Mouse (Mus musculus) liver, embryonic 15.5 days (tissue): ENCODE results near the gene Lrmda. TPM values are rescaled to one million over a fixed set of nuclear protein-coding genes. Genes with fewer than 3 reads are reported as not detected.

Experiments
- ATAC-seq: fragments of 200-750 bp; cut with Nextera tagmentation; 2 replicates; pipeline ENCODE4 v1.8.0; 2017; ENCODE audit warnings: moderate number of reproducible peaks, mild to moderate bottlenecking, moderate library complexity; ENCODE audit not compliant: insufficient read depth
- H3K27ac ChIP-seq: fragments of 300-500 bp; sonication (generic); replicated peaks from 2 replicates; pipeline ENCODE4 v1.5.1; 2015; ENCODE audit warnings: mild to moderate bottlenecking, inconsistent platforms
- H3K27me3 ChIP-seq: fragments of 300-500 bp; sonication (generic); 2 replicates; pipeline ENCODE4 v1.6.1; 2015; ENCODE audit warnings: mild to moderate bottlenecking, inconsistent platforms
- H3K36me3 ChIP-seq: fragments of 300-500 bp; sonication (generic); replicated peaks from 2 replicates; pipeline ENCODE4 v1.6.1; 2015; ENCODE audit warnings: moderate library complexity, mild to moderate bottlenecking, inconsistent platforms
- H3K4me1 ChIP-seq: fragments of 300-500 bp; sonication (generic); replicated peaks from 2 replicates; pipeline ENCODE4 v1.6.1; 2015; ENCODE audit warnings: inconsistent platforms
- H3K4me2 ChIP-seq: fragments of 300-500 bp; sonication (generic); 2 replicates; pipeline ENCODE4 v1.6.1; 2015; ENCODE audit warnings: moderate library complexity, mild to moderate bottlenecking, inconsistent platforms
- H3K4me3 ChIP-seq: fragments of 300-500 bp; sonication (generic); replicated peaks from 2 replicates; pipeline ENCODE4 v1.5.1; 2015; ENCODE audit warnings: mild to moderate bottlenecking, inconsistent platforms
- H3K9ac ChIP-seq: fragments of 300-500 bp; sonication (generic); 2 replicates; pipeline ENCODE4 v1.6.1; 2015; ENCODE audit warnings: moderate library complexity, mild to moderate bottlenecking, inconsistent platforms
- H3K9me3 ChIP-seq: fragments of 300-500 bp; sonication (generic); replicated peaks from 2 replicates; pipeline ENCODE4 v1.6.1; 2016; ENCODE audit warnings: inconsistent platforms
- WGBS: fragments of 180-500 bp; shearing (Covaris S2); methylation state at CpG from one replicate; pipeline ENCODE4 v1.1.7; 2015; ENCODE audit warnings: mixed read lengths; ENCODE audit not compliant: insufficient replicate concordance; 5-methylcytosine and 5-hydroxymethylcytosine counted together
- polyA plus RNA-seq: library from polyadenylated mRNA; unstranded; fragments of >200 nt; fragmentation: Nextera tagmentation; extraction: Ambion mirVana; gene quantifications from 2 replicates; pipeline ENCODE4 v1.2.1, GENCODE M21; 2015

The Lrmda gene
- polyA plus RNA-seq, 1 experiment from 2014 or later = 0.13 TPM

DNA sequence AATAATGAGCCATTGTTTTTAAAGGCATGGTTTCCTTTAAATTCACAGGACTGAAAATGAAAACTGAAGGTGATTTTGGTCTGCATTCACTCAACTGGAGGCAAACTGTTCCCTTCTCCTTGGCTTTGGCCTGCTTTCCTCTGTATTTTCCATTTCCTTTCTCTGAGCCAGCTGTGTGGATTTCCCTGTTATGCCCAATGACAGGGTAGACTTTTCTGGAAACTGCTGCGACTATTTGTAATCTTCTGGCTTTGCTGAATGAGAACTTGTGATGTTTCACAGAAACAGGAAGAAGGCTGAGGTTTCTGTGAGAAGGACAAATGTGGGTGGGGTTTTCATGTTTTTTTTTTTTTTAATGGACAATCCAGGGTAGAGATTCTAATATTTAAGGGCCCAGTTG, 940.7 kb downstream of the Lrmda start:
- Histone ChIP-seq H3K27ac (no peak overlapping the region), H3K4me3 (no peak overlapping the region), H3K4me1 (no peaks in the 10 kb centered on the region), H3K9me3 (no peaks in the 10 kb centered on the region), H3K36me3 (no peaks in the 10 kb centered on the region), H3K4me2 (no peak overlapping the region), H3K9ac (no peak overlapping the region), H3K27me3 (no peaks in the 10 kb centered on the region)
- WGBS = 38% methylated on average over 1 of the region's 1 CpGs
- no peak for ATAC-seq

DNA sequence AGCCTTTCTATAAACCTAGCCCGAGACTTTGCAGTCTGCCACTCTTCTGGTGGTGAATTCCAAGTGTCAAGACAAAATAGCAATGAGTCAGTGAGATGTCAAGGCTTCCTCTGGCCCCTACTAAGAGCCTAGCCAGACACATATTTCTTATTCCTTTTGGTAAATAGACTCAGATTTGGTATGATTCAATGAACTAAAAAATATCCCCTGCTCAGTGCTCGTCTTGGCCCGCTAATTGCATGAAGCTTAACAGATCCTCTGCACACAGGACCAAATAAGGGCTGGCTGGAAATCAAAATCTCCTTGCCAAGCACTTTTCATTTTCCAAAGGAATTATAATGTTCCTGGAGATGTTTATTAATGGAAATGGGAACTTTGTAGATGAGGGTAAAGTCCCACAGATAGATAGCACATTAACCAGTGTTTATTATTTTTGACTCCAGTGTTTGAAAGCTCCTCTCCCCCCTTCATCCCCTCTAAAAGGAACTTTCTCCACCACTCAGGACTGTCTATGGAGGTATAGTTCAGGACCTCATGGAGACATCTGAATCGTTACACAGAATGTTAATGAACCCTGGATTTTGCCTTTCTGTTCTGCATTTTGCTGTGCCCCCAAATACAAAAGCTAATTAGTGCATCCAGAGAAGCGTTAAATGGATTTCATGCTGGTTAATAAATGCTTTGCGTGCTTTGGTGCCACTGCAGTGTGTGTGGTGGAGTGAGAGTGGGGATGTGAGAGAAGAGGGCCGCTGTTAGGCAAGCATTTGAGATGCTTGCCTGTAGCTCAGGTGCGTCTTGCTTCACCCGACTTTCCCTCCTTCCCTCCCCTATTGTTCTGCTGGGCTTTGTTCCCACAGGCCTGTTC, 945.5 kb downstream of the Lrmda start:
- Histone ChIP-seq H3K9me3 (no peaks in the 10 kb centered on the region), H3K9ac (no peak overlapping the region), H3K27me3 (no peaks in the 10 kb centered on the region), H3K36me3 (no peaks in the 10 kb centered on the region), H3K27ac (no peak overlapping the region), H3K4me2 (no peak overlapping the region), H3K4me3 (no peak overlapping the region), H3K4me1 (no peaks in the 10 kb centered on the region)
- ATAC-seq = no peak
- 59% methylated on average over 9 of the region's 9 CpGs for WGBS

DNA sequence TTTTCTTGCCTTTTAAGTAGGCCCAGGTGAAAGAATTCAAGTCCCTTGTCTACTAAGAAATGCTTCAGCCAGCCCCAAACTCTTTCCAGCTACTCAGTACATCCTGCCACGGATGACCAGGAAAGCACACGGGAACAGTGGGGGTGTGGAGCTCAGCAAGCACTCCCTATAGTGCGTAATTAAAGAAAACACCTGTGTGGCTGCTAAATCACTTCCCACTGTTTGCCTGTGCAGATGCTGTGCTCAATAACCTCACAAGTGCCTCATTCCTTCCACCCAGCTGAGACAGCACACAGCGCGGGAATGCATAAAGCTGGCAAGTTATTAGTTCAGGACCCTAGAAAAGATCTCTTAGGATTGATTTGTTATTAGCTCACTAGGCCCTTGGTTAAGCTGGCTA, 949.2 kb downstream of the Lrmda start:
- H3K9me3 ChIP-seq = no peaks in the 10 kb centered on the region
- H3K27me3 ChIP-seq = no peaks in the 10 kb centered on the region
- WGBS = 68% methylated on average over 5 of the region's 5 CpGs
- no peak overlapping the region for H3K27ac ChIP-seq
- H3K9ac ChIP-seq = no peak overlapping the region
- no peak for ATAC-seq
- no peaks in the 10 kb centered on the region for H3K36me3 ChIP-seq
- no peak overlapping the region for H3K4me2 ChIP-seq
- no peaks in the 10 kb centered on the region for H3K4me1 ChIP-seq
- no peak overlapping the region for H3K4me3 ChIP-seq

DNA sequence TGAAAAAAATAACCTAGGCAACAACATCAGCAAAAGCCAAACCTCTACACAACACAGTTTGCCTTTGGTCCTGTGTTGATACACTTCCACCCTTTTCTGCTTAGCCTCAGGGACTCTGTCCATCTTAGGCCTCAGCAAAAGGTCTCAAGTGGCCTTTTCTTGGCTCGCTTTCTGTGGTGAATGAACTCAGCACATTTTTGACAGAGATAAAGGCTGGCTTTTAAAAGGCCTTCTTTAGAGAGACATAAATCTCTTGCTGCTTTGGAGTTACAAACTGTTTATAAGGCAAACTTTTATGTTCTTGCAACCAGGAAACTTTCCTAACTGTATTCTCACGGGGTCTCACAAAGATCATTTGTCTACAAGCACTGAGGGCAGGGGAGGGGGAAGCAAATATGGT, 967.2 kb downstream of the Lrmda start:
- H3K4me3 ChIP-seq = no peak overlapping the region
- 41% methylated on average over 2 of the region's 2 CpGs for WGBS
- ATAC-seq = no peak

DNA sequence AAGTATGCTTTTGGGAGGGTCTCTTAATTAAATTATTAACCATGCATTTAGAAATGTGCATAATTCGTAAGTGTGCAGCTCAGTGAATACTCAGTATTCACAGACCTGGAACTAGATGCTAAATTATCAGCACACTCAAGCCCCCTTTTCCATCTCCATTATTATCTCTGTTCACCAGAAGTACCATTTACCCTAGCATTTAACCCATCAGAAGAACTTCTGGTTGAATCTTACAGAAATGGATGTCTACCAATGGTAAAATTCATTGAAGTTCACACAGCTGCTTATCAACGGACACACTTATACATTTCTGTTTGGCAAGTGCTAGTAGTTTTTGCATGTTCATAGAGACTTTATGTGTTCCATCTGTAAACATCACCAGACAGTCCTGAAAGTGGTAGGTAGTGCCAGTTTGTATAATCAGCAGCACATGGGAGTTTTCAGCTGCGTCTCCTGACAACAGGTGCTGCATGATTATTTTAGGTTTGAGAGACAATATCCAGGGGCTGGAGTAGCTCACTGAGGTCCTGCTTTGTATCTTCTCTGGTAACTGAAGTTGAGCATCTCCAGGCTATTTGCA, 968.7 kb downstream of the Lrmda start:
- no peaks in the 10 kb centered on the region for H3K4me1 ChIP-seq
- 51% methylated on average over 3 of the region's 3 CpGs for WGBS

More for the DNA sequence above, 967.2 kb downstream of the Lrmda start:
- no peak overlapping the region for H3K9ac ChIP-seq
- H3K4me2 ChIP-seq = no peak overlapping the region
- H3K36me3 ChIP-seq = no peaks in the 10 kb centered on the region
- H3K4me1 ChIP-seq = no peaks in the 10 kb centered on the region
- no peaks in the 10 kb centered on the region for H3K27me3 ChIP-seq
- no peaks in the 10 kb centered on the region for H3K9me3 ChIP-seq
- no peak overlapping the region for H3K27ac ChIP-seq

DNA sequence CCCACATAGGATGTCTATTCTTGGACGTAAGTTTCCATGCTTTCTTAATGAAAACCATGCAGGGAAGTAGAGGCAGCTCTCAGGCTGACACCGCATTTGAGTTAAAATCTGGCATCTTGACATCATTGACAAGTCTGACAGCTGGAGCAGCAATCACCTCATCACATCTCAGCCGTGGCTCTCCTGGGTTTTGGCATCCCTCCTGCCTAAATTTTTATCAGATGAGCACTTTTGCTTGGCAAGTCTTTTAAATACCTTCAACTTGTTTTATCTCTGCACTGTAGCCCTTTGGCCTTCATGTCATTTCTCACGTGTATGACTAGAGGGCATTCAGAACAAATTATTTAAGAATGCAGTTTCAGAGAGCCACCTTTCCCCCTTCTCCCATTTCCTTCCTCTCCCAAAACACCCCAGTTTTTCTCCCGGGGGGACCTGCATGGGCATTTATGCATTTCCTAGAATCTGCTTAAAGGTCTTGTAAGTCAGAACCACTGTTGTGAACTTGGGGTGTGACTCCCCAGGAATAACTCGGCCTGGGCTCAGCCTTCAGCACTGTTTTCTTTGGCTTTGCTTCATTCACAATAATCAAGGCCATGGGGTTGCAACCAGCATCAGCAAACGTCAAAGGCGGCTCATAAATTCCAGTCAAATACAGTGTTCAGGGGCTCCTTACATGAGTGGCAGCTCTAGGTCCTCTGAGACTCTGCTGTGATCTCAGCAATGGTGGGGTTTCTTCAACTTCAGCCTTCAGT, 975.8 kb downstream of the Lrmda start:
- Histone ChIP-seq H3K4me3 (no peak overlapping the region), H3K9ac (no peak overlapping the region), H3K9me3 (no peaks in the 10 kb centered on the region), H3K27me3 (no peaks in the 10 kb centered on the region), H3K4me1 (no peaks in the 10 kb centered on the region), H3K36me3 (no peaks in the 10 kb centered on the region), H3K27ac (no peak overlapping the region), H3K4me2 (no peak overlapping the region)
- no peak for ATAC-seq
- 57% methylated on average over 8 of the region's 8 CpGs for WGBS

More for the DNA sequence above, 968.7 kb downstream of the Lrmda start:
- Histone ChIP-seq H3K27me3 (no peaks in the 10 kb centered on the region), H3K36me3 (no peaks in the 10 kb centered on the region), H3K9ac (no peak overlapping the region), H3K27ac (no peak overlapping the region), H3K9me3 (no peaks in the 10 kb centered on the region), H3K4me2 (no peak overlapping the region), H3K4me3 (no peak overlapping the region)
- no peak for ATAC-seq

DNA sequence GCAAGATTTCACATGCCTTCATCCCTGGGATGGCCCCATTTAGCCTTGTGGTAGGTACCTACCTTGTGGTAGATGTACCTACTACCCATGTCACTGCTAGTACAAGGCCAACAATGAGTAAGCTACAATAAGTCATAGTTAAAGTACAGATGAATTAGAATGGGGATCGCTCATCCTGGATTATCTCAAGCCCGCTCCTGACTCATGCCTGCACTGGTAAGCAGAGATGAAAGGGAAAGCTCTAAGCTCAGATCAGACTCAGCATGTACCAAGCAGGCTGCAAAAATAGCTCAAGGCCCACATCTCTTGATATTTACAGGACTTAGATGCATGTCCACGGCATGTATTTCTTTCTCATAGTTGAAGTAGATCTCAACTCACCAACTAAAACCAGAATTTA, 979.4 kb downstream of the Lrmda start:
- Histone ChIP-seq H3K4me2 (no peak overlapping the region), H3K36me3 (no peaks in the 10 kb centered on the region), H3K9ac (no peak overlapping the region), H3K27me3 (no peaks in the 10 kb centered on the region), H3K4me1 (no peaks in the 10 kb centered on the region), H3K9me3 (no peaks in the 10 kb centered on the region), H3K27ac (no peak overlapping the region), H3K4me3 (no peak overlapping the region)
- WGBS = 74% methylated on average over 3 of the region's 3 CpGs
- no peak for ATAC-seq

DNA sequence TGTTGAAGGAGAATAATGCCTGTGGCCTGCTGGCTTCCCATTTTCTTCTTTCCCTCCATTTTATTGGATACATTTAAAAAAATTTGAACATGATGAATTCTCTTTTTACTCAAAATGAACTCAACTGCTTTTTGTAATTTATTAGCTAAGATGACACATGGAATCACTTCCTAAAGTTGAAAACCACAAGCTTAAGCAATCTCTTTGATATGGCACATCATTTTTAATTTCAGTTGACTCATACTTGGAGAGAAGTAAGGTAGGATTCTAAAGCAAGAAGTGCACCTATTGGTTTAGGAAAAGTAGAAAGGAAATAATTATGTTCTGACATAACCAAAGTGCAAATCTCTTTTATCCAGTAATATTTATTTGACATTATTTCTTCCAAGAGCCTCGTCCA, 992.5 kb downstream of the Lrmda start:
- Histone ChIP-seq H3K36me3 (no peaks in the 10 kb centered on the region), H3K4me3 (no peak overlapping the region), H3K27me3 (no peaks in the 10 kb centered on the region), H3K4me2 (no peak overlapping the region), H3K9me3 (no peaks in the 10 kb centered on the region), H3K27ac (no peak overlapping the region), H3K4me1 (no peaks in the 10 kb centered on the region), H3K9ac (no peak overlapping the region)
- 50% methylated on average over 1 of the region's 1 CpGs for WGBS
- no peak for ATAC-seq

DNA sequence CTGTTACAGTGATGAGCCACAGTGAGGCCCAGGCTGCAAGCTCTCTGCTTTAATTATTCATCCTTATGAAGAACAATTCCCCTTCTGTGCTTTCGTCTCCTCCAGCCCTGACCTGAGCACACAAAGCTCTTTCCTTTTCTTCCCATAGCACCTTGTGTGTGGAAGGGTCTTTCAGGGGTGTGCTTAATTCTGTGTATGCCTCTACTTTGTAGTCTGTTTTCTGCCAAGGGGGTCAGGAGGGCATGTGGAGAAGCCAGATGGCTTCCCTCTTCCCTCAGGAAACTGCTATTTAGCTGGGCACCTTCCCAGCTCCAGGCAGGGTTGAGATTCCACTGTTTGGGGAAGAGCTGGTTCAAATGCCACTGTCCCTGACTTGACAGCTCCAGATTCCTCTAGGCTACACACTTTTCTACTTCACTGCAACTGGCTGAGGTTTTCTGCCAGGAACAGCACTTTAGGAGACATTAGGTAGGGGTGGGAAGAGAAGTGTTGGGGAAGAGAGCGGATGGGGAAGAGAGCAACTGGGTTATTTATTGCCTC, 995.3 kb downstream of the Lrmda start:
- Histone ChIP-seq H3K4me3 (no peak overlapping the region), H3K27me3 (no peaks in the 10 kb centered on the region), H3K9ac (no peak overlapping the region), H3K27ac (no peak overlapping the region), H3K36me3 (no peaks in the 10 kb centered on the region), H3K4me2 (no peak overlapping the region), H3K4me1 (no peaks in the 10 kb centered on the region), H3K9me3 (no peaks in the 10 kb centered on the region)
- ATAC-seq = no peak
- 59% methylated on average over 2 of the region's 2 CpGs for WGBS

DNA sequence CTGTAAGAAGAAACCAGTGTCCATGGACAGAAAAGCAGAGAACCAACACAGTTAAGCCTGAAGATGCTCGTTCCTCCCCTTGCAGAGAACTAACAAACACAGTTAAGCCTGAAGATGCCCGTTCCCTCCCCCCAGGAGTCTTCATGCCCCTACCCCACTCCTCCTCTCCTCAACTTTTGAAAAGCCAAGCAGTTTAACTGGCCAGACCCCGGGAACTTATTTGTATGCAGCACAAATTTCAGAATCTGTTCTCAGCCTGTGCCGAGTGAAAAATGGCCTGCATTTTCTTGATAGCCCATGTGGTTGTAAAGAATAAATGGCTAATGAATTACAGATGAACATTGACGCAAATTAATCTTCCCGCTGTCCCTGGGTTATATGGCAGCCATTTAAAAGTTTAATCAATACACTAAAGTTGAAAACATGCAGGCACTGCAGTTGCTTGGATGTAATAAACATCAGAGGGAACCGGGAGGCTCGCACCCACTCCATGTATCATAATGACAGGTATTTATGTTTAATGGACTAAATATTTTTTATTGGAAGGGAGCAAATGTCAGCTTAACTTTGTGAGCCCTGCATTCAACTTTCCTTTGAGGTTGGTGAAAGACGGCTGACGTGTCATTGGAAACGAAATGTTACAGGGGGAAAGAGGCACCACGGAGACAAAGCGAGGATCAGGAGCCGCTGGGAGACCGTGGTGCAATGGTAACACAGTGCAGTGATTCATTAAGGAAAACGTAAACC, 996.0 kb downstream of the Lrmda start:
- H3K27ac ChIP-seq = no peak overlapping the region
- no peak overlapping the region for H3K4me3 ChIP-seq
- no peak overlapping the region for H3K4me2 ChIP-seq
- H3K9ac ChIP-seq = no peak overlapping the region
- H3K9me3 ChIP-seq = no peaks in the 10 kb centered on the region
- ATAC-seq = no peak
- WGBS = 66% methylated on average over 16 of the region's 16 CpGs
- no peaks in the 10 kb centered on the region for H3K27me3 ChIP-seq
- H3K36me3 ChIP-seq = no peaks in the 10 kb centered on the region
- no peaks in the 10 kb centered on the region for H3K4me1 ChIP-seq
